Mouse (Mus musculus) heart, embryonic 11.5 days (tissue): ENCODE data around the gene Fam120a. TPM values are rescaled to one million over a fixed set of nuclear protein-coding genes. Genes with fewer than 3 reads are reported as not detected.

Experiments
- ATAC-seq: fragments of 200-750 bp; cut with Nextera tagmentation; replicated peaks from 2 replicates; pipeline ENCODE4 v1.8.0; 2017; ENCODE audit warnings: moderate library complexity; ENCODE audit not compliant: insufficient number of reproducible peaks, low FRiP score, low TSS enrichment
- H3K27ac ChIP-seq: fragments of 300-500 bp; sonication (generic); 2 replicates; pipeline ENCODE4 v1.5.1; 2014; ENCODE audit warnings: mild to moderate bottlenecking, low read depth, low read length
- H3K27me3 ChIP-seq: fragments of 300-500 bp; sonication (generic); 2 replicates; pipeline ENCODE4 v1.6.1; 2014; ENCODE audit warnings: mild to moderate bottlenecking, low read length, mixed read lengths; ENCODE audit not compliant: control insufficient read depth, insufficient read depth
- H3K36me3 ChIP-seq: fragments of 300-500 bp; sonication (generic); 2 replicates; pipeline ENCODE4 v1.6.1; 2014; ENCODE audit warnings: mild to moderate bottlenecking, low read length, moderate library complexity, mixed read lengths; ENCODE audit not compliant: control insufficient read depth, insufficient read depth
- H3K4me1 ChIP-seq: fragments of 300-500 bp; sonication (generic); 2 replicates; pipeline ENCODE4 v1.6.1; 2014; ENCODE audit warnings: low read length; ENCODE audit not compliant: control insufficient read depth, insufficient read depth
- H3K4me2 ChIP-seq: fragments of 300-500 bp; sonication (generic); 2 replicates; pipeline ENCODE4 v1.6.1; 2014; ENCODE audit warnings: mild to moderate bottlenecking, moderate library complexity
- H3K4me3 ChIP-seq: fragments of 300-500 bp; sonication (generic); 2 replicates; pipeline ENCODE4 v1.5.1; 2014; ENCODE audit warnings: low read depth, low read length
- H3K9ac ChIP-seq: fragments of 300-500 bp; sonication (generic); 2 replicates; pipeline ENCODE4 v1.6.1; 2014; ENCODE audit warnings: mild to moderate bottlenecking, low read depth, low read length, moderate library complexity
- H3K9me3 ChIP-seq: fragments of 300-500 bp; sonication (generic); replicated peaks from 2 replicates; pipeline ENCODE4 v1.6.1; 2016; ENCODE audit warnings: low read length; ENCODE audit not compliant: control insufficient read depth
- WGBS: fragments of 180-500 bp; shearing (Covaris S2); extraction: QIAGEN DNeasy Blood & Tissue Kit; methylation state at CpG from one replicate; pipeline ENCODE4 v1.1.7; 2014; ENCODE audit not compliant: insufficient replicate concordance; 5-methylcytosine and 5-hydroxymethylcytosine counted together
- polyA plus RNA-seq: library from polyadenylated mRNA; unstranded; fragments of >200 nt; fragmentation: Nextera tagmentation; extraction: Ambion mirVana; gene quantifications from 2 replicates; pipeline ENCODE4 v1.2.1, GENCODE M21; 2014

The Fam120a gene
- polyA plus RNA-seq, 1 experiment from 2014 or later = 31.2 TPM

DNA sequence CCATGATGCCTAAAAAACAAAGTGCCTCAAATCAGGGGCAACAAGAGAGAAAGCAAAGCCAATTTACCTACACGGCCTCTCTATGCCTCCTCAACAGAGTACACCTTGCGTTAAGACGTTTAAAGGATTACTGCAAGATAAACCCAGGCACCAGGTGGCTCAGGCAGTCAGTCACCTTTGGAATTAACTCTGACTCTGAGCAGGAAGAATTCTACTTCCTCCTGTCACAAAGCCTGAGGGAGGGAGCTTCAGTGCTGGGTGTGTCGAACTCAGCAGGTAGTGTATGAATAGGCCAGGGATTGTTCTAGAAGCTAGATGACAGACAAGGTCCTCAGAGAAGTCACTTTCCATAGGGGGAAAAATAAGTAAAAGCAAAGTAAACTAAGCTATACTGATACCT, 9.2 kb downstream of the Fam120a start:
- peaks cover 13% of the 10 kb centered on the region for H3K4me1 ChIP-seq
- no peak overlapping the region for H3K4me2 ChIP-seq
- WGBS = 67% methylated on average over 4 of the region's 4 CpGs
- no peak for ATAC-seq
- no peak overlapping the region for H3K9ac ChIP-seq
- H3K36me3 ChIP-seq = no peaks in the 10 kb centered on the region
- no peaks in the 10 kb centered on the region for H3K27me3 ChIP-seq
- no peaks in the 10 kb centered on the region for H3K9me3 ChIP-seq
- H3K27ac ChIP-seq = no peak overlapping the region
- H3K4me3 ChIP-seq = no peak overlapping the region

DNA sequence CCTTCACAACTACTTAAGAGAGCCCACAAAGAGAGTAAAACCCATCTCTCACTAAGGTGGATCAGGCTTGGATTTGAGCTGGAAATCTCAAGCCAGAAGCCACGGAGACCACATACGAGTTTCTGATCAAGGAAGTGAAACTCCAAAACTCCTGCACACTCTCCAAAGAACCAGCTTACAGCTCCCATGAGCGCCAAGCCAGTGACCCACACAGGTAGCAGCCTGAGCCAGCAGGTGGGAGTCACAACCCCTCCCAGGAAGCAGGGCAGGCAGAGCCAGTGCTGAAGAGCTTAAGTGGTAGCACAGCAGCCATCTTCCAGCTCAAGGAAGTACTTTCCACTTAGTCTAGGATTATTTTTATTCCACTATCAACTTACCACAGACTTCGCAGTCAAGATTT, 13.0 kb downstream of the Fam120a start:
- peaks cover 7% of the 10 kb centered on the region; the same call in 1 of the 2 replicates for H3K4me1 ChIP-seq
- no peak overlapping the region for H3K27ac ChIP-seq
- no peak overlapping the region for H3K4me3 ChIP-seq
- no peaks in the 10 kb centered on the region for H3K27me3 ChIP-seq
- ATAC-seq = no peak
- no peaks in the 10 kb centered on the region for H3K36me3 ChIP-seq
- H3K9me3 ChIP-seq = no peaks in the 10 kb centered on the region
- no peak overlapping the region for H3K9ac ChIP-seq
- H3K4me2 ChIP-seq = no peak overlapping the region
- WGBS = 88% methylated on average over 4 of the region's 4 CpGs

DNA sequence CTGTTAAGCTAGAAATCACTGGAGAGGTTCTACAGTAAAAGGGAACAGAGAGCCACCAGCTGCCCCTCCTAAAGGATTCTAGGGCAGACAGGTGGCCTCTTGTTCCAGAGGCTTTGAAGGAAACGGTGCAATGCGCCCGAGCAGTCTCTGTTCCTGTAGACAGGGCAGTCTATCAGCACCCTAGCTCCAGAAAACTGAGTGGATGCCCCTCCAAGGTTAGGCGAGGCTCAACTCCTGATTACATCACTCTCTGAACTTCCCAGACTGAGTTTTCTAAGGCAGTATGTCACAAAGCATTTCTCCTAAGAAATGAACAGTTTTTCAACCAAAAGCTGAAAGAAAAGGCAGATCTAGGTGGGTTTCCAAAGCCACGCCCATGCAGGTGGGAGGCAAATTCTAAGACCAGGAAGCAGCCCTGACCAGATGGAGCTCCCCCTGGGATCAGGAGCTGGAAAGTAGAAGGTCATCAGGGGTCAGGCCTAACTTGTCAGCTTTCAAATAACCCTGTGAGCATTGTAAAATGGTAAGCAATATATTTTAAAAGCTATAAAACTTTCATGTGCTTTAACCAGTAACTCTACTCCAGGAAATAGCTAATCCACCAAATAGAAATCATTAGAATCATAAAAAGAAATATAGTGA, 17.1 kb downstream of the Fam120a start:
- Histone ChIP-seq H3K36me3 (peaks cover 15% of the 10 kb centered on the region), H3K4me3 (no peak overlapping the region), H3K27ac (no peak overlapping the region), H3K9ac (no peak overlapping the region), H3K27me3 (no peaks in the 10 kb centered on the region), H3K4me1 (peaks cover 6% of the 10 kb centered on the region; the same call in 1 of the 2 replicates), H3K9me3 (no peaks in the 10 kb centered on the region), H3K4me2 (no peak overlapping the region)
- 65% methylated on average over 5 of the region's 5 CpGs for WGBS
- ATAC-seq = no peak

DNA sequence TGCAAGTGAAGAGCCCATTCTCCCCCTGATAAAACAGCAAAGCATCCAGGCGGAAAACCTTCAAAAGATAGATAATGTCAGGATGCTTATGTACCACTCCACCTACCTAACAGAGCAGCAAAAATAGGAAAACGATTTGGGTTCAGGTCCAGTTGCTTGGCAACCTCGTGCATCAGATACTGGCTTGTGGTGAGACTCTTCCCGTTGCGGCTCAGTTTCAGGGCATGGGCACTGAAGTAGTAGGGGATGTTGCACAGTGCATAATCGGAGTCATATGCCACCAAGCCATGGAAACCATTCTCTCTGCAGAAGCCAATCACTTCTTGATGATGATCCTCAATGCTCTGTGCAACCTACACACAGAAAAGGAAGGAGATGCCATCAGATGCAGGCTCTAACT, 18.9 kb downstream of the Fam120a start:
- 88% methylated on average over 6 of the region's 6 CpGs for WGBS
- H3K36me3 ChIP-seq = peaks cover 15% of the 10 kb centered on the region
- H3K9me3 ChIP-seq = no peaks in the 10 kb centered on the region
- peaks cover 6% of the 10 kb centered on the region; the same call in 1 of the 2 replicates for H3K4me1 ChIP-seq
- H3K4me3 ChIP-seq = no peak overlapping the region
- no peak overlapping the region for H3K27ac ChIP-seq
- H3K27me3 ChIP-seq = no peaks in the 10 kb centered on the region
- no peak overlapping the region for H3K4me2 ChIP-seq
- H3K9ac ChIP-seq = no peak overlapping the region
- no peak for ATAC-seq

DNA sequence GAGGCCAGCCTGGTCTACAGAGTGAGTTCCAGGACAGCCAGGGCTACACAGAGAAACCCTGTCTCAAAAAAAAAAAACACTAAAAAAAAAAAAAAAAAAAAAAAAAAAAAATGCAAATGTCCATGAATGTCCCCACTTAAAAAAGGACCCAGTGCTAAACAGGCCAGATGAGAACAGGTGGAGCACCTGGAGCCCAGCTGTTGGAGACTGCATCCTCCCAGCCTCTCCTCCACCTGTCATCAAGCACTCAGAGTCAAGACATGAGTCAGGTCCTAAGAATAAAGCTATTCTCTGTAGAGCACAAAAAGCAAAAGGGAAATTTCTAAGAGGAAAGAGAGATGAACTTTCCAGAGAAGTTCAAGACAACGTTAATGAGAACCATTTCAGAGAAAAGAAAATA, 23.2 kb downstream of the Fam120a start:
- Histone ChIP-seq H3K4me1 (peaks cover 13% of the 10 kb centered on the region), H3K9ac (no peak overlapping the region), H3K27ac (no peak overlapping the region), H3K9me3 (no peaks in the 10 kb centered on the region), H3K27me3 (no peaks in the 10 kb centered on the region), H3K4me3 (no peak overlapping the region), H3K36me3 (peaks cover 20% of the 10 kb centered on the region), H3K4me2 (no peak overlapping the region)
- 63% methylated on average over 1 of the region's 1 CpGs for WGBS
- no peak for ATAC-seq

DNA sequence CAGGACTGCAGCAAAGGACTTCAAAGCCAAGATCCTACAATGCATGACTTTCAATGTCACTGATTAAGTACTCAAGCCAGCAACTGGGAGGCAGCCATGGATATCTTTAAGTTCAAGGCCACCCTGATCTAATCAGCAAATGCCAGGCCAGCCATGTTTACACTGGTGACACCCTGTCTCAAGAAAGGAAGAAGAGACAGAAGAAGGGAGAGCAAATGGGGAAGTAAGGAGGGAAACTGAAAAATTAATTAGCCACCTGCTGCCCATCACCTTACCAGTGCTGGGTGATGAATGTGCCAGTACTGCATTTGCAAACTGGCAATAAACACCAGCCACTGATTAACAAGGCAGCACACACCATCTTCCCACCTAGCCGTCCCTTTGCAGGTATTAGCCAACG, 25.3 kb downstream of the Fam120a start:
- H3K4me1 ChIP-seq = peaks cover 13% of the 10 kb centered on the region
- no peak overlapping the region for H3K4me2 ChIP-seq
- no peaks in the 10 kb centered on the region for H3K27me3 ChIP-seq
- H3K9ac ChIP-seq = no peak overlapping the region
- H3K27ac ChIP-seq = no peak overlapping the region
- no peak overlapping the region for H3K4me3 ChIP-seq
- no peaks in the 10 kb centered on the region for H3K9me3 ChIP-seq
- peaks cover 6% of the 10 kb centered on the region; the same call in 1 of the 2 replicates for H3K36me3 ChIP-seq
- ATAC-seq = no peak
- 70% methylated on average over 2 of the region's 2 CpGs for WGBS

DNA sequence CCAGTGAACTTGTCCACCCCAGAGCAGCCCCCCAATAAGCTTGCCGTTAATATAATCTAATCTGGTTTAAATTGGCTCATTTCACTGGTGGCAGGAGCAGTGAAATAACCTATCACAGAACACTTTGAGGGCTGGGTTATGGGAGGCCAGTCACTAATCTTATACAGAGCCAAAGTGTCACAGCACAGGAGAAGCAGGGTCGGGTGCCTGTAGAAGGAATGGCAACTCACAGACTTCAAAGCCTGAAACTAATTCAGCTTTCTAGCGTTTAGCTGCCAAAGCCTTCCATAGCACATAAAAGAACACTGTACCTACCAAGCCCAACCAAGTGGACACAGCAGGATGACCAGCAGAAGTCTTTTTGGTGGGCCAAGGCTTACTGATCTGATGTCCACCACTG, 26.0 kb downstream of the Fam120a start:
- no peak overlapping the region for H3K4me3 ChIP-seq
- no peak for ATAC-seq
- peaks cover 13% of the 10 kb centered on the region for H3K4me1 ChIP-seq
- no peaks in the 10 kb centered on the region for H3K9me3 ChIP-seq
- no peak overlapping the region for H3K4me2 ChIP-seq
- H3K27ac ChIP-seq = no peak overlapping the region
- WGBS = 51% methylated on average over 3 of the region's 3 CpGs
- H3K9ac ChIP-seq = no peak overlapping the region
- peaks cover 4% of the 10 kb centered on the region; the same call in 1 of the 2 replicates for H3K36me3 ChIP-seq
- no peaks in the 10 kb centered on the region for H3K27me3 ChIP-seq

DNA sequence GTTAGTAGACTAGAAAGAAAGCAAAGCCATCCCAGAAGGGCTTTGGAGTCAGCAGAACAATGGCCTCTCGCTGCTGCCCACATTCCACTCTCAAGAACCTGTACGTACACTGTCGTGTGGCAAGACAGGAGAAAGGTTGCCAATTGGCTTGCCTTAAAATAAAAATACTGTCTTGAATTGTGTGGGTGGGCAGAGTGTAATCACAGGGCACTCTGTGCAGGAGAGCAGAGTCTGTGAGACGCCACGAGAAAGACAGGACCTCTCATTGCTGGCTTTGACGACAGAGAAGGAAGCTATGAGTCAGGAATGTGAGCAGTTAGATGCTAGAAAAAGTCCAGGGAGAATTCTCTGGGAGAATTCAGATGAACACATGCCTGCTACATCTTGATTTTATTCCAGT, 33.2 kb downstream of the Fam120a start:
- Histone ChIP-seq H3K4me2 (no peak overlapping the region), H3K36me3 (peaks cover 14% of the 10 kb centered on the region; the same call in 1 of the 2 replicates)

DNA sequence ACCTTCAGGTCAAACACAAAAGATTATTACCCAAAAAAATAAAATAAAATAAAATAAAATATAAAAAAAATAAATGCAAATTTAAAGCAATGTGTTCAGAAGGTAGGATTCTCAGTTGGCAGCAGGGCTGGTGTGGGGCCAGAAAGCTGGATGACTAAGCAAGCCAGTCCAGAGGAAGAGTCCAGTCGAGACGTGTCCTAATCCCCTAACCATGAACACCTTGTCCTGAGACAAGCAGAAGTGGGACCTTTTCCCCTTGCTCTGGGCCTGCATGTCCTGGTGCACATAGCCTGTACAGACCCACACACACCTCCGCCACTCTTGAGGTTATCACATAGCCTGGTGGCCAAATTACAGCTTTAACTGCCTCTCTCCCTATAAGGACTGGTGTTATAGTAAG, 35.1 kb downstream of the Fam120a start:
- Histone ChIP-seq H3K9ac (no peak overlapping the region), H3K4me1 (peaks cover 10% of the 10 kb centered on the region; the same call in 1 of the 2 replicates), H3K36me3 (peaks cover 19% of the 10 kb centered on the region), H3K27me3 (no peaks in the 10 kb centered on the region), H3K27ac (no peak overlapping the region), H3K9me3 (no peaks in the 10 kb centered on the region), H3K4me3 (no peak overlapping the region), H3K4me2 (no peak overlapping the region)
- no peak for ATAC-seq
- WGBS = 87% methylated on average over 3 of the region's 3 CpGs

More for the DNA sequence above, 33.2 kb downstream of the Fam120a start:
- Histone ChIP-seq H3K27ac (no peak overlapping the region), H3K9me3 (no peaks in the 10 kb centered on the region), H3K9ac (no peak overlapping the region), H3K4me3 (no peak overlapping the region), H3K27me3 (no peaks in the 10 kb centered on the region), H3K4me1 (peaks cover 7% of the 10 kb centered on the region; the same call in 1 of the 2 replicates)
- 51% methylated on average over 6 of the region's 6 CpGs for WGBS
- ATAC-seq = no peak
